Comparison of ENCODE assay signal across 23 mouse cellular contexts in the genomic region with DNA sequence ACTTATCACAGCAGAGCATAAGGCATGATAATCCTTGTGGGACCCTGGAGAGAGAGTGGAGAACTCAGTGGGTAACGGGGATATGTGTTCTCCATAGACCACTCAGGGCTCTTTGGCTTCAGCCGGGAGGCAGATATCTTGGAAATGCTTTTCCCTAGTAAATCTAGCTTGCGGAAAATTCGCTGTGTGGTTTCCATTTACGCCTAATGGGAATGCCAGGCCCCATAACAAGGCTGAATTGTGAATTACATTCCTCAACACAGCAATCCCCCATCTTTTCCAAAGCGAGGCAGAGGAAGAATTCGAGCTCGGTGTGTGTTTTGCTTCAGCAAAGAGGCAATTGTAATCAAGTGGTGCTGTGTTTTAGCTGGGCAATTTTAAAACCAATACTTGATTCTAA.
A peak's percentile ranks its signal among the peaks of the same experiment; 100 is the strongest.
DNase-seq lines count a peak whose midpoint lies in the region; ATAC-seq lines count a peak whose summit lies in the region.
"Had no signal": no experiment of that assay in that cellular context is flagged by ENCODE, and none has a peak within 500 bp of the region (broad histone marks: within the 10 kb centered on the region; RNA-seq: fewer than 3 reads in every experiment).

No protein-coding gene starts in this region.

- peak; percentile 47 for DNase-seq in embryonic facial prominence, embryonic 11.5 days (ENCODE audit: low spot score)
- no peak for DNase-seq in embryonic facial prominence, embryonic 10.5 days (ENCODE audit: low spot score)
- peak; percentile 10 for DNase-seq in midbrain, embryonic 14.5 days
- no peak for DNase-seq in midbrain, embryonic 11.5 days (ENCODE audit: low spot score, missing footprints)
- DNase-seq in mesoderm, embryonic 11.5 days (ENCODE audit: low read depth, low spot score), result peak; percentile 57
- DNase-seq in right cerebral cortex, postnatal 14 days, result no peak
- DNase-seq in testis, postnatal 14 days (ENCODE audit: low spot score), result no peak
- DNase-seq: adrenal gland, postnatal 25 days; gastrocnemius, postnatal 25 days; heart, adult 18-20 months; heart, postnatal 14 days; kidney, adult 18-20 months; lung, adult 18-20 months; lung, postnatal 10 days; thymus, adult 18-20 months; thymus, postnatal 36 days had no signal

- no peak overlapping the region for H3K4me2 ChIP-seq in embryonic facial prominence, embryonic 11.5 days (ENCODE audit: low read depth, low read length)
- H3K4me2 ChIP-seq in midbrain, embryonic 14.5 days (ENCODE audit: low read length), result no peak overlapping the region
- H3K4me2 ChIP-seq in midbrain, embryonic 11.5 days, result no peak overlapping the region
- no peak overlapping the region for H3K4me2 ChIP-seq in hindbrain, embryonic 15.5 days
- H3K4me2 ChIP-seq: heart, embryonic 12.5 days; liver, embryonic 12.5 days; midbrain, embryonic 12.5 days; stomach, embryonic 15.5 days had no signal

- H3K4me1 ChIP-seq in embryonic facial prominence, embryonic 11.5 days (ENCODE audit: control insufficient read depth, insufficient read depth, low read length), result no peaks in the 10 kb centered on the region
- H3K4me1 ChIP-seq in embryonic facial prominence, embryonic 10.5 days, result peaks cover 9% of the 10 kb centered on the region; the same call in 1 of the 2 replicates
- H3K4me1 ChIP-seq in midbrain, embryonic 14.5 days (ENCODE audit: control insufficient read depth, insufficient read depth, low read length), result no peaks in the 10 kb centered on the region
- no peaks in the 10 kb centered on the region for H3K4me1 ChIP-seq in midbrain, embryonic 11.5 days (ENCODE audit: control insufficient read depth, insufficient read depth, low read length)
- 0 out of 2 replicates have a peak, but pooled peaks cover 3% of the 10 kb centered on the region for H3K4me1 ChIP-seq in hindbrain, embryonic 15.5 days (replicated peaks)
- H3K4me1 ChIP-seq: heart, embryonic 12.5 days; liver, embryonic 12.5 days; midbrain, embryonic 12.5 days; stomach, embryonic 15.5 days had no signal

- H3K9me3 ChIP-seq in embryonic facial prominence, embryonic 11.5 days (replicated peaks; ENCODE audit: control insufficient read depth, low read length), result no peaks in the 10 kb centered on the region
- no peaks in the 10 kb centered on the region for H3K9me3 ChIP-seq in embryonic facial prominence, embryonic 10.5 days
- H3K9me3 ChIP-seq in midbrain, embryonic 14.5 days (ENCODE audit: control insufficient read depth, low read length), result no peaks in the 10 kb centered on the region
- H3K9me3 ChIP-seq in midbrain, embryonic 11.5 days (ENCODE audit: control insufficient read depth, low read length), result no peaks in the 10 kb centered on the region
- no peaks in the 10 kb centered on the region for H3K9me3 ChIP-seq in hindbrain, embryonic 15.5 days
- H3K9me3 ChIP-seq: heart, embryonic 12.5 days; liver, embryonic 12.5 days; midbrain, embryonic 12.5 days; stomach, embryonic 15.5 days had no signal

- no peak overlapping the region for H3K9ac ChIP-seq in embryonic facial prominence, embryonic 11.5 days (replicated peaks; ENCODE audit: low read length)
- no peak overlapping the region for H3K9ac ChIP-seq in midbrain, embryonic 14.5 days (replicated peaks; ENCODE audit: low read length)
- no peak overlapping the region for H3K9ac ChIP-seq in midbrain, embryonic 11.5 days (ENCODE audit: low read length)
- no peak overlapping the region for H3K9ac ChIP-seq in hindbrain, embryonic 15.5 days
- H3K9ac ChIP-seq: heart, embryonic 12.5 days; liver, embryonic 12.5 days; midbrain, embryonic 12.5 days; stomach, embryonic 15.5 days had no signal

- no peak overlapping the region for H3K27ac ChIP-seq in embryonic facial prominence, embryonic 11.5 days (replicated peaks; ENCODE audit: low read depth, low read length)
- no peak overlapping the region for H3K27ac ChIP-seq in embryonic facial prominence, embryonic 10.5 days (replicated peaks)
- H3K27ac ChIP-seq in midbrain, embryonic 14.5 days (replicated peaks; ENCODE audit: low read depth, low read length), result no peak overlapping the region
- no peak overlapping the region for H3K27ac ChIP-seq in midbrain, embryonic 11.5 days (ENCODE audit: low read depth, low read length)
- H3K27ac ChIP-seq in hindbrain, embryonic 15.5 days (replicated peaks), result peak overlapping the region; percentile 52
- H3K27ac ChIP-seq: left cerebral cortex, adult 2 months; liver, embryonic 12.5 days; midbrain, embryonic 12.5 days; stomach, embryonic 15.5 days had no signal

- H3K27me3 ChIP-seq in embryonic facial prominence, embryonic 11.5 days (ENCODE audit: control insufficient read depth, insufficient read depth, low read length), result no peaks in the 10 kb centered on the region
- H3K27me3 ChIP-seq in embryonic facial prominence, embryonic 10.5 days (replicated peaks; ENCODE audit: low read depth, poor library complexity, severe bottlenecking), result no peaks in the 10 kb centered on the region
- no peaks in the 10 kb centered on the region for H3K27me3 ChIP-seq in midbrain, embryonic 14.5 days (ENCODE audit: control insufficient read depth, insufficient read depth, low read length)
- H3K27me3 ChIP-seq in midbrain, embryonic 11.5 days (ENCODE audit: control insufficient read depth, insufficient read depth, low read length), result no peaks in the 10 kb centered on the region
- H3K27me3 ChIP-seq in hindbrain, embryonic 15.5 days, result no peaks in the 10 kb centered on the region
- H3K27me3 ChIP-seq: heart, embryonic 12.5 days; liver, embryonic 12.5 days; midbrain, embryonic 12.5 days; stomach, embryonic 15.5 days had no signal

- no peak overlapping the region for H3K4me3 ChIP-seq in embryonic facial prominence, embryonic 11.5 days (ENCODE audit: low read depth, low read length)
- no peak overlapping the region for H3K4me3 ChIP-seq in embryonic facial prominence, embryonic 10.5 days
- H3K4me3 ChIP-seq in midbrain, embryonic 14.5 days (replicated peaks; ENCODE audit: low read depth, low read length), result no peak overlapping the region
- H3K4me3 ChIP-seq in midbrain, embryonic 11.5 days (ENCODE audit: low read depth, low read length), result no peak overlapping the region
- no peak overlapping the region for H3K4me3 ChIP-seq in hindbrain, embryonic 15.5 days
- H3K4me3 ChIP-seq: heart, embryonic 12.5 days; left cerebral cortex, adult 2 months; liver, embryonic 12.5 days; midbrain, embryonic 12.5 days; stomach, embryonic 15.5 days had no signal

- 37% methylated on average over 8 of the region's 8 CpGs for WGBS in embryonic facial prominence, embryonic 11.5 days
- 55% methylated on average over 8 of the region's 8 CpGs for WGBS in embryonic facial prominence, embryonic 10.5 days
- 76% methylated on average over 8 of the region's 8 CpGs for WGBS in midbrain, embryonic 14.5 days
- 82% methylated on average over 8 of the region's 8 CpGs for WGBS in midbrain, embryonic 11.5 days
- 62% methylated on average over 8 of the region's 8 CpGs for WGBS in hindbrain, embryonic 15.5 days

- H3K36me3 ChIP-seq in embryonic facial prominence, embryonic 11.5 days (replicated peaks; ENCODE audit: control insufficient read depth, insufficient read depth, low read depth, low read length), result no peaks in the 10 kb centered on the region
- no peaks in the 10 kb centered on the region for H3K36me3 ChIP-seq in embryonic facial prominence, embryonic 10.5 days (replicated peaks)
- no peaks in the 10 kb centered on the region for H3K36me3 ChIP-seq in midbrain, embryonic 14.5 days (ENCODE audit: control insufficient read depth, insufficient read depth, low read length)
- H3K36me3 ChIP-seq in midbrain, embryonic 11.5 days (ENCODE audit: control insufficient read depth, insufficient read depth, low read length), result no peaks in the 10 kb centered on the region
- H3K36me3 ChIP-seq in hindbrain, embryonic 15.5 days, result no peaks in the 10 kb centered on the region
- H3K36me3 ChIP-seq: heart, embryonic 12.5 days; liver, embryonic 12.5 days; midbrain, embryonic 12.5 days; stomach, embryonic 15.5 days had no signal

- ATAC-seq in embryonic facial prominence, embryonic 11.5 days (replicated peaks; ENCODE audit: insufficient number of reproducible peaks, low FRiP score, low TSS enrichment, low read depth), result no peak
- ATAC-seq in midbrain, embryonic 14.5 days (ENCODE audit: low FRiP score, low TSS enrichment), result no peak
- no peak for ATAC-seq in midbrain, embryonic 11.5 days (ENCODE audit: low FRiP score)
- ATAC-seq in hindbrain, embryonic 15.5 days (ENCODE audit: low FRiP score, low read depth), result no peak
- ATAC-seq: CD4-positive, CD25-positive, alpha-beta regulatory T cell, adult 4 months; liver, embryonic 12.5 days had no signal

Comparison
In these comparisons a context has a peak if more than half of its experiments do, and no peak if none do; other contexts are left out.
1. DNase-seq: peak in embryonic facial prominence, embryonic 11.5 days (single experiment), midbrain, embryonic 14.5 days (single experiment) and mesoderm, embryonic 11.5 days (single experiment); none in embryonic facial prominence, embryonic 10.5 days (single experiment), midbrain, embryonic 11.5 days (single experiment), right cerebral cortex, postnatal 14 days (single experiment) and testis, postnatal 14 days (single experiment).